Mouse (Mus musculus): ENCODE results near the gene Pole3. TPM values are rescaled to one million over a fixed set of nuclear protein-coding genes. Genes with fewer than 3 reads are reported as not detected.

Gene Pole3
- polyA plus RNA-seq, 1 experiment, result 44.8 TPM

DNA sequence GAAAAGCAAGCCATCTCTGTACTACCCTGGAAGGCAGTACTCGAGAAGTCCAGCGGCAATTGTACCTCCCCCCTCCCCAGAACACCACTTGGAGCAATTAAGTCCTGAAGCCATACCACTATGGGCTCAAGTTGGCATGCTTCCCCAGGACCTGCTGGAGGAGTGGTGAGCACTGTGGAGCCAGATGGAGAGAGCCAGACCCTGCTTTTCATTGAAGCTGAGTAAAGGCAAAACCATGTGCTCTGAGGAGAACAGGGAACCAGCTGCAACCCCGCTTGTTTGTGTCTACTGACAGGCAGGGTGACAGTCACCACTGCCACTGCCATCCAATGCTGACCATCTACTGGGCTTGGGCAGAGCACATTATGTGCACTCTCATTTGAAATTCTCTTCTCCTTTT, 16.9 kb upstream of the Pole3 start:
- H3K36me3 ChIP-seq (ENCODE audit: control insufficient read depth, insufficient read depth, low read length), result no peaks in the 10 kb centered on the region
- H3K27me3 ChIP-seq (ENCODE audit: control insufficient read depth, insufficient read depth, low read length), result no peaks in the 10 kb centered on the region
- no peak overlapping the region for H3K4me3 ChIP-seq (ENCODE audit: control insufficient read depth, low read depth, low read length)
- H3K27ac ChIP-seq (ENCODE audit: control insufficient read depth, insufficient read depth, low read depth, low read length), result no peak overlapping the region
- no peaks in the 10 kb centered on the region for H3K4me1 ChIP-seq (ENCODE audit: control insufficient read depth, insufficient read depth, low read length)
- TF ChIP-seq CTCF (IDR thresholded peaks at IDR 0.05; ENCODE audit: control insufficient read depth, insufficient read depth, insufficient replicate concordance, low read depth, low read length), result no peak
- TF ChIP-seq POLR2A (IDR thresholded peaks at IDR 0.05; ENCODE audit: control insufficient read depth, low read depth, low read length), result no peak

- H3K36me3 ChIP-seq (ENCODE audit: control insufficient read depth, insufficient read depth, low read length), result no peaks in the 10 kb centered on the region
- no peak overlapping the region for H3K27ac ChIP-seq (ENCODE audit: control insufficient read depth, insufficient read depth, low read depth, low read length)
- TF ChIP-seq CTCF (IDR thresholded peaks at IDR 0.05; ENCODE audit: control insufficient read depth, insufficient read depth, insufficient replicate concordance, low read depth, low read length) (no peak), POLR2A (IDR thresholded peaks at IDR 0.05; ENCODE audit: control insufficient read depth, low read depth, low read length) (no peak)
Measured at GRCm38 (mm10) chr4:62533729-62534128, 8.9 kb upstream of the Pole3 start.

DNA sequence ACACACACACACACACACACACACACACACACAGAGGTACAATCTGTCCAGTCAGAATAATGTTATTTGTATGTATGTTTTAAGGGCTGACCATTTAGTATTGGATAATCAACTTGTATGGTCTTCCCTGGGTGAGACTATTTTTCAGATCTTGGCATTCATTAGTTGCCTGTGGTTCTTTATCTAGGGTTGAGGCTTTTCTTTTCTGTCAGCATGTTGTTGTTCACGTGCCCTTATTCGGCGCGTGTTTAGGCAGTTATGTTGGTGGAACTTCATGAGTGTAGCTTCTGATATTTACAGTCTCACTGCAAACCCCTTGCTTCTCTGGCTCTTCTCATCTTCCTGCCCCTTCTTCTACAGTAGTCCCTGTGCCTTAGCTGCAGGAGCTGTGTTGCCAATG, 2.8 kb upstream of the Pole3 start:
- H3K27ac ChIP-seq (ENCODE audit: control insufficient read depth, insufficient read depth, low read depth, low read length), result no peak overlapping the region

More at GRCm38 (mm10) chr4:62533729-62534128, 8.9 kb upstream of the Pole3 start:
- Histone ChIP-seq H3K4me3 (ENCODE audit: control insufficient read depth, low read depth, low read length) (no peak overlapping the region), H3K4me1 (ENCODE audit: control insufficient read depth, insufficient read depth, low read length) (no peaks in the 10 kb centered on the region), H3K27me3 (ENCODE audit: control insufficient read depth, insufficient read depth, low read length) (no peaks in the 10 kb centered on the region)

DNA sequence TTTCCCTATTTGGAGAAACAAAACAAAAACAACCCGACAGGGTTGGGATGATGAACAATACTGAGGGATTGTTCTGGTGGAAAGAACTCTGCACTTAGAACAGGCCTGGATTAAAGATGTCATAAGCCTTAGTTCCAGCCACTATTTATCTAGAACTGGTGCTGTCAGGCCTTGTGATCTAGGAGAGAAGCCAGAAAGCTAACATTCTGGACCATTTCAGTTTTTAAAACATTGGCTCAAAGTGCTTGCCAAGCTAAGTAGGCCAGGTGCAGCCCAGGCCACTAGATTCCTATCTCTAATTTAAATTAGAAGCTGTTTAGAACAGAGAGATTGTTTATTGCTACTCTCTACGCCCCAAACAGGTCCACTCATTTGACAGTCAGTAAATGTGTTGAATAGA, 1.4 kb upstream of the Pole3 start:
- TF ChIP-seq CTCF (IDR thresholded peaks at IDR 0.05; ENCODE audit: control insufficient read depth, insufficient read depth, insufficient replicate concordance, low read depth, low read length), result no peak
- TF ChIP-seq POLR2A (IDR thresholded peaks at IDR 0.05; ENCODE audit: control insufficient read depth, low read depth, low read length), result no peak
- H3K4me3 ChIP-seq (ENCODE audit: control insufficient read depth, low read depth, low read length), result peak overlapping the region; percentile 30; the same call in 1 of the 2 replicates
- H3K4me1 ChIP-seq (ENCODE audit: control insufficient read depth, insufficient read depth, low read length), result peaks cover 4% of the 10 kb centered on the region
- no peaks in the 10 kb centered on the region for H3K36me3 ChIP-seq (ENCODE audit: control insufficient read depth, insufficient read depth, low read length)
- H3K27ac ChIP-seq (ENCODE audit: control insufficient read depth, insufficient read depth, low read depth, low read length), result no peak overlapping the region
- no peaks in the 10 kb centered on the region for H3K27me3 ChIP-seq (ENCODE audit: control insufficient read depth, insufficient read depth, low read length)

More for the DNA sequence above, 2.8 kb upstream of the Pole3 start:
- TF ChIP-seq CTCF (IDR thresholded peaks at IDR 0.05; ENCODE audit: control insufficient read depth, insufficient read depth, insufficient replicate concordance, low read depth, low read length), result no peak
- no peak for TF ChIP-seq POLR2A (IDR thresholded peaks at IDR 0.05; ENCODE audit: control insufficient read depth, low read depth, low read length)
- no peaks in the 10 kb centered on the region for H3K36me3 ChIP-seq (ENCODE audit: control insufficient read depth, insufficient read depth, low read length)
- no peaks in the 10 kb centered on the region for H3K27me3 ChIP-seq (ENCODE audit: control insufficient read depth, insufficient read depth, low read length)
- H3K4me3 ChIP-seq (ENCODE audit: control insufficient read depth, low read depth, low read length), result no peak overlapping the region
- peaks cover 4% of the 10 kb centered on the region for H3K4me1 ChIP-seq (ENCODE audit: control insufficient read depth, insufficient read depth, low read length)

DNA sequence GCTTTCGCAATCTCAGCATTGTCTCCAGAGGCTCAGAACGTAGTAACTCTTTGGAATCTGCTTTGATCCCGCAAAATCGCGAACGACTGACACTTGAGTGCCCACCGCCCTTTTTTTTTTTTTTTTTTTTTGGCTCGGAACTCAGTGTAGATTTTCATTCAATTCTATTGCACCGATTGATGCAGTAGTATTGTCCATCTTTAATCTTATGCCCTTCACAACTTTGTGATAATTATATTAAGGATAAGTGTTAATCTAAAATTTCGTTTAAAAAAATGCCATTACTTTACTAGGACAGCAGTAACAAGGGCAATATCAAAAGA, 582 bp upstream of the Pole3 start:
- H3K4me3 ChIP-seq (ENCODE audit: control insufficient read depth, low read depth, low read length), result peak overlapping the region; percentile 98
- peaks cover 4% of the 10 kb centered on the region for H3K4me1 ChIP-seq (ENCODE audit: control insufficient read depth, insufficient read depth, low read length)
- H3K27ac ChIP-seq (ENCODE audit: control insufficient read depth, insufficient read depth, low read depth, low read length), result peak overlapping the region; percentile 30; the same call in 1 of the 2 replicates
- TF ChIP-seq POLR2A (IDR thresholded peaks at IDR 0.05; ENCODE audit: control insufficient read depth, low read depth, low read length), result no peak
- no peak for TF ChIP-seq CTCF (IDR thresholded peaks at IDR 0.05; ENCODE audit: control insufficient read depth, insufficient read depth, insufficient replicate concordance, low read depth, low read length)
- no peaks in the 10 kb centered on the region for H3K27me3 ChIP-seq (ENCODE audit: control insufficient read depth, insufficient read depth, low read length)
- no peaks in the 10 kb centered on the region for H3K36me3 ChIP-seq (ENCODE audit: control insufficient read depth, insufficient read depth, low read length)

- Histone ChIP-seq H3K4me1 (ENCODE audit: control insufficient read depth, insufficient read depth, low read length) (peaks cover 9% of the 10 kb centered on the region), H3K27me3 (ENCODE audit: control insufficient read depth, insufficient read depth, low read length) (no peaks in the 10 kb centered on the region), H3K36me3 (ENCODE audit: control insufficient read depth, insufficient read depth, low read length) (no peaks in the 10 kb centered on the region), H3K4me3 (ENCODE audit: control insufficient read depth, low read depth, low read length) (no peak overlapping the region), H3K27ac (ENCODE audit: control insufficient read depth, insufficient read depth, low read depth, low read length) (no peak overlapping the region)
- TF ChIP-seq CTCF (IDR thresholded peaks at IDR 0.05; ENCODE audit: control insufficient read depth, insufficient read depth, insufficient replicate concordance, low read depth, low read length) (no peak), POLR2A (IDR thresholded peaks at IDR 0.05; ENCODE audit: control insufficient read depth, low read depth, low read length) (no peak)
Measured at GRCm38 (mm10) chr4:62520892-62521400, 3.9 kb downstream of the Pole3 start.

DNA sequence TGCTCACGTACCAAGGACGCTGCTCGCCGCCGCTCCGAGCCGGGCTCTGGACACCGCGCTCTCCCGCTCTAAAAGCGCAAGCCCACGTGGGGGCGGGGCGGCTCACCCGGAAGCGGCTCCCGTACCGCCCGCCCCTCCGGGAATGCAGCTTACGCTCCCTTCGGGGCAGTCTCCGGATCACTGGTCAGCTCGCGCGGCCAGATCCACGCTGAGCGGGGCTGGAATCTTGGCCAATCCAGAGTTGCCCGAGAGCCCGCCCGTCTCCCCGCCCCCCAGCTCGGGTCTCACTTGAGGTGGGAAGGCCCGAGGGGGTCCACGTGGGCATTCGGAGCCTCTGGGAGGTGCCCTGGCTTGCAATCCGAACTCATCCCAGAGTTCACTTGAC, 5.0 kb downstream of the Pole3 start, which contains the start of gene Alad:
Alad (minus strand) TSS at position 70 of the 385 bp plus-strand sequence.
- Histone ChIP-seq H3K27ac (ENCODE audit: control insufficient read depth, insufficient read depth, low read depth, low read length) (peak within 1 kb of the TSS; percentile 80), H3K4me3 (ENCODE audit: control insufficient read depth, low read depth, low read length) (peak within 1 kb of the TSS; percentile 91), H3K36me3 (ENCODE audit: control insufficient read depth, insufficient read depth, low read length) (no peaks in the 10 kb centered on the region), H3K4me1 (ENCODE audit: control insufficient read depth, insufficient read depth, low read length) (peaks cover 9% of the 10 kb centered on the region), H3K27me3 (ENCODE audit: control insufficient read depth, insufficient read depth, low read length) (no peaks in the 10 kb centered on the region)
- TF ChIP-seq CTCF (IDR thresholded peaks at IDR 0.05; ENCODE audit: control insufficient read depth, insufficient read depth, insufficient replicate concordance, low read depth, low read length) (no peak), POLR2A (IDR thresholded peaks at IDR 0.05; ENCODE audit: control insufficient read depth, low read depth, low read length) (peak; percentile 62)

Measured in testis, adult 2 months (tissue).